ENCODE assay signal across 8 mouse cellular contexts in genomic region chr7:100919809-100920107, GRCm38 (mm10). TPM values are rescaled to one million over a fixed set of nuclear protein-coding genes. Genes with fewer than 3 reads are reported as not detected.
A peak's percentile ranks its signal among the peaks of the same experiment; 100 is the strongest.
DNase-seq lines count a peak whose midpoint lies in the region; ATAC-seq and TF ChIP-seq lines count a peak whose summit lies in the region.

No protein-coding gene starts in this region.

- no peak for TF ChIP-seq POLR2A in embryonic fibroblast, embryonic 13.5 days (IDR thresholded peaks at IDR 0.05; ENCODE audit: low read depth, low read length)

- no peak for ATAC-seq in forebrain, embryonic 13.5 days
- ATAC-seq in forebrain, embryonic 16.5 days: no peak
- peak; percentile 74 for ATAC-seq in kidney, embryonic 14.5 days (ENCODE audit: low FRiP score, low TSS enrichment)
- no peak for ATAC-seq in cerebellum, adult (ENCODE audit: insufficient number of reproducible peaks, low FRiP score, low TSS enrichment)

- TF ChIP-seq CTCF in embryonic fibroblast, embryonic 13.5 days (IDR thresholded peaks at IDR 0.05; ENCODE audit: borderline replicate concordance, insufficient read depth, low read length): no peak

- H3K9ac ChIP-seq in forebrain, embryonic 13.5 days: peak overlapping the region; percentile 16; the same call in 1 of the 2 replicates
- no peak overlapping the region for H3K9ac ChIP-seq in forebrain, embryonic 16.5 days (replicated peaks; ENCODE audit: low read depth, low read length)
- peak overlapping the region; percentile 23; the same call in 1 of the 2 replicates for H3K9ac ChIP-seq in kidney, embryonic 14.5 days (ENCODE audit: low read depth, low read length)

- no peaks in the 10 kb centered on the region for H3K27me3 ChIP-seq in forebrain, embryonic 13.5 days
- H3K27me3 ChIP-seq in forebrain, embryonic 16.5 days (replicated peaks; ENCODE audit: control insufficient read depth, insufficient read depth, low read length): no peaks in the 10 kb centered on the region
- H3K27me3 ChIP-seq in kidney, embryonic 14.5 days (ENCODE audit: control insufficient read depth, insufficient read depth, low read length): no peaks in the 10 kb centered on the region

- no peaks in the 10 kb centered on the region for H3K9me3 ChIP-seq in forebrain, embryonic 13.5 days (replicated peaks)
- no peaks in the 10 kb centered on the region for H3K9me3 ChIP-seq in forebrain, embryonic 16.5 days (ENCODE audit: control insufficient read depth, low read length)
- no peaks in the 10 kb centered on the region for H3K9me3 ChIP-seq in kidney, embryonic 14.5 days (ENCODE audit: control insufficient read depth, low read length)

- DNase-seq in mesoderm, embryonic 11.5 days (ENCODE audit: low read depth, low spot score): peak; percentile 81
- DNase-seq in right cerebral cortex, postnatal 36 days (ENCODE audit: low spot score in 2 of 2): no peak
- no peak for DNase-seq in layer of hippocampus, adult 11-12 months (ENCODE audit: low spot score)

- peaks cover 59% of the 10 kb centered on the region for H3K4me1 ChIP-seq in forebrain, embryonic 13.5 days
- H3K4me1 ChIP-seq in forebrain, embryonic 16.5 days (replicated peaks; ENCODE audit: control insufficient read depth, insufficient read depth, low read length): peaks cover 34% of the 10 kb centered on the region
- H3K4me1 ChIP-seq in embryonic fibroblast, embryonic 13.5 days (ENCODE audit: control insufficient read depth, insufficient read depth, low read length): peaks cover 47% of the 10 kb centered on the region
- peaks cover 79% of the 10 kb centered on the region for H3K4me1 ChIP-seq in kidney, embryonic 14.5 days (ENCODE audit: control insufficient read depth, insufficient read depth, low read length)

- 18% methylated on average over 2 of the region's 2 CpGs for WGBS in forebrain, embryonic 13.5 days
- 14% methylated on average over 2 of the region's 2 CpGs for WGBS in forebrain, embryonic 16.5 days
- WGBS in kidney, embryonic 14.5 days: 3% methylated on average over 2 of the region's 2 CpGs

- H3K4me2 ChIP-seq in forebrain, embryonic 13.5 days: no peak overlapping the region
- H3K4me2 ChIP-seq in forebrain, embryonic 16.5 days (ENCODE audit: low read length): no peak overlapping the region
- peak overlapping the region; percentile 24 for H3K4me2 ChIP-seq in kidney, embryonic 14.5 days (replicated peaks; ENCODE audit: low read depth, low read length)

- H3K27ac ChIP-seq in forebrain, embryonic 13.5 days: no peak overlapping the region
- H3K27ac ChIP-seq in forebrain, embryonic 16.5 days (ENCODE audit: low read length): no peak overlapping the region
- peak overlapping the region; percentile 86 for H3K27ac ChIP-seq in embryonic fibroblast, embryonic 13.5 days (ENCODE audit: insufficient read depth, low read length)
- peak overlapping the region; percentile 92 for H3K27ac ChIP-seq in kidney, embryonic 14.5 days (ENCODE audit: low read depth, low read length)

- no peak overlapping the region for H3K4me3 ChIP-seq in forebrain, embryonic 13.5 days
- no peak overlapping the region for H3K4me3 ChIP-seq in forebrain, embryonic 16.5 days (replicated peaks; ENCODE audit: low read length)
- no peak overlapping the region for H3K4me3 ChIP-seq in embryonic fibroblast, embryonic 13.5 days (ENCODE audit: insufficient read depth, low read length)
- H3K4me3 ChIP-seq in kidney, embryonic 14.5 days (ENCODE audit: low read length): peak overlapping the region; percentile 9; the same call in 1 of the 2 replicates

- H3K36me3 ChIP-seq in forebrain, embryonic 13.5 days (ENCODE audit: poor library complexity, severe bottlenecking): peaks cover 20% of the 10 kb centered on the region; the same call in 1 of the 2 replicates
- H3K36me3 ChIP-seq in forebrain, embryonic 16.5 days (ENCODE audit: control insufficient read depth, insufficient read depth): no peaks in the 10 kb centered on the region
- H3K36me3 ChIP-seq in kidney, embryonic 14.5 days (ENCODE audit: control insufficient read depth, insufficient read depth, low read length): peaks cover 55% of the 10 kb centered on the region

RNA-seq across cellular contexts. Expression of gene Arhgef17, which starts 12.1 kb away (rescaled TPM):
- 4.4 and 4.7 TPM in 2 replicates for polyA plus RNA-seq in forebrain, embryonic 13.5 days (2015; fragmentation: Nextera tagmentation; extraction: Ambion mirVana)
- 8.5 and 10.2 TPM in 2 replicates for polyA plus RNA-seq in forebrain, embryonic 16.5 days (2015; fragmentation: Nextera tagmentation; extraction: Ambion mirVana)
- 43.1 and 54.8 TPM in 2 replicates for polyA plus RNA-seq in embryonic fibroblast, embryonic 13.5 days (2011; ENCODE audit: insufficient read length, low read depth, missing spikeins)
- polyA plus RNA-seq in kidney, embryonic 14.5 days (2014; fragmentation: Nextera tagmentation; extraction: Ambion mirVana): 11.6 and 15.5 TPM in 2 replicates

RNA-seq across cellular contexts. Expression of gene P2ry6, which starts 54.7 kb away (rescaled TPM):
- polyA plus RNA-seq in forebrain, embryonic 13.5 days (2015; fragmentation: Nextera tagmentation; extraction: Ambion mirVana): 1.4 and 1.5 TPM in 2 replicates
- 2.6 and 2.9 TPM in 2 replicates for polyA plus RNA-seq in forebrain, embryonic 16.5 days (2015; fragmentation: Nextera tagmentation; extraction: Ambion mirVana)
- 1.4 and 1.6 TPM in 2 replicates for polyA plus RNA-seq in embryonic fibroblast, embryonic 13.5 days (2011; ENCODE audit: insufficient read length, low read depth, missing spikeins)
- 3.6 and 4.4 TPM in 2 replicates for polyA plus RNA-seq in kidney, embryonic 14.5 days (2014; fragmentation: Nextera tagmentation; extraction: Ambion mirVana)

RNA-seq across cellular contexts. Expression of gene Relt, which starts 56.5 kb away (rescaled TPM):
- polyA plus RNA-seq in forebrain, embryonic 13.5 days (2015; fragmentation: Nextera tagmentation; extraction: Ambion mirVana): 2.4 and 3.1 TPM in 2 replicates
- 3.9 and 4.8 TPM in 2 replicates for polyA plus RNA-seq in forebrain, embryonic 16.5 days (2015; fragmentation: Nextera tagmentation; extraction: Ambion mirVana)
- polyA plus RNA-seq in embryonic fibroblast, embryonic 13.5 days (2011; ENCODE audit: insufficient read length, low read depth, missing spikeins): 4.6 and 7.4 TPM in 2 replicates
- 2.8 and 3.1 TPM in 2 replicates for polyA plus RNA-seq in kidney, embryonic 14.5 days (2014; fragmentation: Nextera tagmentation; extraction: Ambion mirVana)

Comparison
In these comparisons a context has a peak if more than half of its experiments do, and no peak if none do; other contexts are left out.
1. H3K27ac ChIP-seq: peak in embryonic fibroblast, embryonic 13.5 days (single experiment) and kidney, embryonic 14.5 days (single experiment); none in forebrain, embryonic 13.5 days (single experiment) and forebrain, embryonic 16.5 days (single experiment).